Mouse (Mus musculus): ENCODE results near the gene Prss50. TPM values are rescaled to one million over a fixed set of nuclear protein-coding genes. Genes with fewer than 3 reads are reported as not detected.
"Not testable (repeated sequence)": the region's sequence is repeated elsewhere in the genome, so short reads cannot be mapped to it uniquely, and the experiment has no call there.

Gene Prss50
- 0.76 and 1.1 TPM in 2 replicates for polyA plus RNA-seq (2016; fragmentation: Nextera tagmentation; extraction: Ambion mirVana)

DNA sequence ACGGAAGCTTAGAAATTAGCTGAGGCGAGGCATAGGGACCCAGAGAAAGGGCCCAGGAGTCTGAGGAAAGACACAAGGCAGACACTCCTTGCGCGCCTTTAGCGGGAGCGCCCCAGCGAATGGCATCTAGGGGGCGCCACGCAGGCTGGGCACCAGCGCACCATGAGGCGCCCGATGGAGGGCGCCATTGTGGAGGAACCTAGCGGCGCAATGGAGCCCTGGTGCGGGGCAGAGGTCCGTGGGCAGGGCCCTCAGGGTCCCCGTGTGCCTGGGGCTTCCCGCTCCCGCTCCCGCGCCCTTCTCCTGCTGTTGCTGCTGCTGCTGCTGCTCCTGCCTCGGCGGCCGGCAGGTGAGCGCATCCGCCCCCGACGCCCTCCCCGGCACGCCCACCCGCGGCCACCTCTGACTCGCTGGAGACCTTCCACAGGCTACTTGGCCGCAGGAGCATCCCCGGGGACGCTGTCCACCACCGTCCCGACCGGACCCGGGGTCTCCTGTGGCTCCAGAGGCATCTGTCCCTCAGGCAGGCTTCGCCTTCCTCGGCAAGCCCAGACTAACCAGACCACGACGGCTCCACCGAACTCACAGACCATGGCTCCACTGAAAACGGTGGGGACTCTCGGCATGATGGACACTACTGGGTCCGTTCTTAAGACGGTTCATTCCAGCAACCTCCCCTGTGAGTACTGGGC is at the start of gene Prss50:
Gene Prss50, plus strand, starts transcription at position 187 of the 692 bp plus-strand sequence.
- peak; percentile 31 for DNase-seq (ENCODE audit: extremely low spot score, low spot score)
- Histone ChIP-seq H3K36me3 (replicated peaks) (no peaks in the 10 kb centered on the region), H3K27ac (peak within 1 kb of the TSS; percentile 44), H3K27me3 (ENCODE audit: poor library complexity, severe bottlenecking) (peaks cover 43% of the 10 kb centered on the region), H3K4me3 (peak within 1 kb of the TSS; percentile 54), H3K9me3 (no peaks in the 10 kb centered on the region), H3K4me1 (peaks cover 13% of the 10 kb centered on the region)
- WGBS = 8% methylated on average over 46 of the region's 50 CpGs

DNA sequence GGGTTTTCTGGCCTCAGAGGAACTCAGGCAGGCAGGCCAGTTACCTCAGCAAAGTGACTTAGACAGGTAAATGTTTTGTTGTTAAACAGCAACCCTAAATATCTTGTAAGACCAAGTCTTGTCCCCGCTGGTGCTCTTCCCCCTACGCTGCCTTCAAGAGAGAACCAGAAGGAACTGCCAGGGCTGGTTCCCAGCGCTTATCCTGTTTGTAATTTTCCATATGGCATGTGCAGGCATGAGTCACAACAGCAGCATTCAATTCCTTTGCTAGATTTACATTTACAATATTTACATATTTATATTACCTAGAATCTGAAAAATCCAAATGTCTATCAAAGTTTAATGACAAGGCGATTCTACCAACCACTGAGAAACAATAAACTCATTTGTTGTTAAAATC is 47.7 kb upstream of the Prss50 start:
- no peak for DNase-seq (ENCODE audit: extremely low spot score, low spot score)
- WGBS = 88% methylated on average over 4 of the region's 4 CpGs
- no peak overlapping the region for H3K27ac ChIP-seq
- H3K27me3 ChIP-seq (ENCODE audit: poor library complexity, severe bottlenecking) = 0 out of 2 replicates have a peak, but pooled peaks cover 5% of the 10 kb centered on the region
- no peaks in the 10 kb centered on the region for H3K9me3 ChIP-seq
- H3K4me1 ChIP-seq = no peaks in the 10 kb centered on the region
- no peak overlapping the region for H3K4me3 ChIP-seq
- H3K36me3 ChIP-seq (replicated peaks) = no peaks in the 10 kb centered on the region

DNA sequence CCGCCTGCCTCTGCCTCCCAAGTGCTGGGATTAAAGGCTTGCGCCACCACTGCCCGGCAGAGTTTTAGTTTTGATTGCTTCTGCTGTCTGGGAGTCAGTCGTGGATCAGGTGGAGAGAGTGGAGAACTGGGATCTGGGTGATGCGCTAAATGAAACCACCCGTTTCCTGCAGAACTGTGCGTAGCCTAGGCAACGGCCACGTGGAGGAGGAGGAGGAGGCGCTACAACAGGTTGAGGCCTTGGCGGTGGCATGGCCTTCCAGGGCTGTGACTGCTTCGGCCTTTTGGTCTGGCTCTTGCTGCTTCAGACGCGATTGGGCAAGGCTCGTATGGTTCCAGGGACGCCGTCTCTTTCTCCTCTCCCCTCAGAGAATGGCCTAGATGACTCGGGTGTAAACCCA is 44.0 kb upstream of the Prss50 start, which contains the start of gene Prss44:
Gene Prss44, plus strand, starts transcription at position 206 of the 400 bp plus-strand sequence.
- H3K4me1 ChIP-seq = no peaks in the 10 kb centered on the region
- no peaks in the 10 kb centered on the region for H3K9me3 ChIP-seq
- H3K4me3 ChIP-seq = no peak within 1 kb of the TSS
- no peak within 1 kb of the TSS for H3K27ac ChIP-seq
- H3K27me3 ChIP-seq (ENCODE audit: poor library complexity, severe bottlenecking) = 0 out of 2 replicates have a peak, but pooled peaks cover 5% of the 10 kb centered on the region
- no peak for DNase-seq (ENCODE audit: extremely low spot score, low spot score)
- no peaks in the 10 kb centered on the region for H3K36me3 ChIP-seq (replicated peaks)
- WGBS = 65% methylated on average over 18 of the region's 18 CpGs

DNA sequence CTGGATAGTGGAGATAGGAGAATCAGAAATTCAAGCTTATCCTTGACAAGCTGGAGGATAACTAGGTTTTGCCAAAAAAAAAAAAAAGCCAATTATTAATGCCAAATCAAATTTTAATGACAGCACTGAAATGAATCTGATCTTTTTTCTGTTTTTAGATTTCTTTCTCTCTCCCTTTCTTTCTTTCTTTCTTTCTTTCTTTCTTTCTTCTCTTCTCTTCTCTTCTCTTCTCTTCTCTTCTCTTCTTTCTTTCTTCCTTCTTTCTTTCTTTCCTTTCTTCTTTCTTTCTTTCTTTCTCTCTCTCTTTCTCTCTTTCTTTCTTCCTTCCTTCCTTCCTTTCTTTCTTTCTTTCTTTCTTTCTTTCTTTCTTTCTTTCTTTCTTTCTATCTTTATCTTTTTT is 37.2 kb upstream of the Prss50 start:
- H3K27ac ChIP-seq; H3K9me3 ChIP-seq; H3K4me1 ChIP-seq; H3K4me3 ChIP-seq; H3K27me3 ChIP-seq (ENCODE audit: poor library complexity, severe bottlenecking); H3K36me3 ChIP-seq (replicated peaks); DNase-seq (ENCODE audit: extremely low spot score, low spot score): not testable (repeated sequence)

DNA sequence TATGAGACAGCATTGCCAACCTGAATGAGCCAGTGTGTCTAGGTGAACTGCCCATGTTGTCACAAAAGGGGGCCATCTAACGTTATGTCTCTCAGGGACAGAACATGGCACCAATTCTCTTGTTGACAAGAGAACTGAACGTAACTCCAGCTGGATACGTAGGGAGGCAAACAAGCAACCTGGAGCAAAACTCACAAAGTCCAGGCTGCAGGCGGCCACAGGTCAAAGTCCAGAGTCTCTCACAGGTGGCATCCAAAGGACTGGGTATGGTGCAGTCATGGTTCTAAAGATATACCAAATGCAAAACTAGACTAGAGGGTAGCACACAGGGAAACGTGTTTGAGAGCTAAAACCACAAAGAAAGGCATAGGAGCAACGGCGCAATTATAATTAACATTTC is 36.3 kb upstream of the Prss50 start:
- no peak overlapping the region for H3K27ac ChIP-seq
- no peak for DNase-seq (ENCODE audit: extremely low spot score, low spot score)
- no peaks in the 10 kb centered on the region for H3K27me3 ChIP-seq (ENCODE audit: poor library complexity, severe bottlenecking)
- H3K9me3 ChIP-seq = no peaks in the 10 kb centered on the region
- no peak overlapping the region for H3K4me3 ChIP-seq
- H3K4me1 ChIP-seq = no peaks in the 10 kb centered on the region
- H3K36me3 ChIP-seq (replicated peaks) = no peaks in the 10 kb centered on the region
- whole genome bisulfite sequencing = 87% methylated on average over 7 of the region's 7 CpGs

DNA sequence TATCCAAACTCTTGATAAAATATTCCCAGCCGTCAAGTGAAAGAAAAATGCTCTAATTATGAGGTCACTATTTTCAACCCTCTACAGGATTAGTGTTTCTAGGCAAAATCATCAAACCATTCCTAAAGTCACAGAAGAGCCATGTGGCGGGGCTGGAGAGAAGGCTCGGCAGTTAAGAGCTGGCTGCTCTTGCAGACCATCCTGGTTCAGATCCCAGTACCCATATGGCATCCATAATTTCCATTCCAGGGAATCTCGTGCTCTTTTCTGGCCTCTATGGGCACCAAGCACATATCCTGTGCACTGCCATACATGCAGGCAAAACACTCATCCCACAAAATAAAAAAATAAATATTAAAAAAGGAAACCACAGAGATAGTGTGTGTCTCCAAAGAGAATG is 32.3 kb upstream of the Prss50 start:
- no peak for DNase-seq (ENCODE audit: extremely low spot score, low spot score)
- 84% methylated on average over 4 of the region's 4 CpGs for WGBS
- Histone ChIP-seq H3K9me3 (no peaks in the 10 kb centered on the region), H3K36me3 (replicated peaks) (no peaks in the 10 kb centered on the region), H3K4me1 (no peaks in the 10 kb centered on the region), H3K4me3 (no peak overlapping the region), H3K27ac (no peak overlapping the region), H3K27me3 (ENCODE audit: poor library complexity, severe bottlenecking) (no peaks in the 10 kb centered on the region)

DNA sequence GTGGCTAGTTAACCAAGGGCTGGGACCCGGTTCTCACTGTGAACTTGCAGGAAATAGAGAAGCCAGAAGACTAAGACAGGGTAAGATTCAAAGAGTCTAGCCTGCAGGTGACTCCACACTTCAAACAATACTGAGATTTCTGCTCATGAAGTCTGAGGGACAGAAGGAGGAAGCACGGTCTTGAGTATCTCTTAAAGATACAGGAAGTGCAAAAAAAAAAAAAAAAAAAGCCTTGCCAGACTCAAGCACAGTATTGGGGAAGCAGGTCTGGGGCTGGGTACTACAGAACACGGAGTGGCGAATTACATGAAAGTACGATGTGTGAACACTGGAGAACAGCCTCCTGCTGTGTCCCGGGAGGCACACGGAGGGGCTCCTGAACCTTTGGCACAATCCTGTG is 31.9 kb upstream of the Prss50 start:
- WGBS = 80% methylated on average over 7 of the region's 7 CpGs
- Histone ChIP-seq H3K9me3 (no peaks in the 10 kb centered on the region), H3K27me3 (ENCODE audit: poor library complexity, severe bottlenecking) (no peaks in the 10 kb centered on the region), H3K36me3 (replicated peaks) (no peaks in the 10 kb centered on the region), H3K4me1 (no peaks in the 10 kb centered on the region), H3K27ac (no peak overlapping the region), H3K4me3 (no peak overlapping the region)
- DNase-seq (ENCODE audit: extremely low spot score, low spot score) = no peak

DNA sequence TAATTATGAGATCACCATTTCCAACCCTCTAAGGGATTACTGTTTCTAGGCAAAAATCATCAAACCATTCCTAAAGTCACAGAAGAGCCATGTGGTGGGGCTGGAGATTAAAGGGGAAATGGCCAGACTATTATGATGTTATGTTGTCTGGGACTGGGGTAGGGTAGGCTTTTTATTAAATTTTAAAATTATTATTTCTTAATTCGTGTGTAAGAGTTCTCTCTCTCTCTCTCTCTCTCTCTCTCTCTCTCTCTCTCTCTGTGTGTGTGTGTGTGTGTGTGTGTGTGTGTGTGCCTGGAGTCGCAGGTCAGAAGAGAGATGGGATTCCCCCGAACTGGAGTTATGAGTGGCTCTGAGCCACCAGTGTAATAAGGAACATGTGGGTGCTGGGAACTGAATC is 31.4 kb upstream of the Prss50 start, which contains the start of gene Prss43:
Gene Prss43, plus strand, starts transcription at position 301 of the 400 bp plus-strand sequence.
- H3K36me3 ChIP-seq (replicated peaks) = no peaks in the 10 kb centered on the region
- no peaks in the 10 kb centered on the region for H3K9me3 ChIP-seq
- 81% methylated on average over 3 of the region's 3 CpGs for WGBS

DNA sequence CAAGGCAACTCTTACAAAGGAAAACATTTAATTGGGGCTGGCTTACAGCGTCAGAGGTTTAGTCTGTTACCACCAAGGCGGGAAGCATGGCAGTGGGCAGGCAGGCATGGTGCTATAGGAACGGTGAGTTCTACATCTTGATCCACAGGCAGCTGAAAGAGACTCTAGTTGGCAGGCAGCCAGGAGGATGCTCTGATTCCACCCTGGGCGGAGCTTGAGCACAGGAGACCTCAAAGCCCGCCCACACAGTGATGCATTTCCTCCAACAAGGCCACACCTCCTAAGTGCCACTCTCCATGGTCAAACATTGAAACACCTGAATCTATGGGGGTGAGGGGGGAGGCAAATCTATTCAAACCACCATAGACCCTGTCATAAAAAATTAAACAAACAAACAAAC is 24.7 kb upstream of the Prss50 start:
- WGBS = 89% methylated on average over 5 of the region's 5 CpGs
- no peak for DNase-seq (ENCODE audit: extremely low spot score, low spot score)
- no peak overlapping the region for H3K4me3 ChIP-seq

More for the DNA sequence above, 31.4 kb upstream of the Prss50 start, which contains the start of gene Prss43:
- H3K4me3 ChIP-seq = no peak within 1 kb of the TSS
- H3K4me1 ChIP-seq = no peaks in the 10 kb centered on the region
- H3K27ac ChIP-seq = no peak within 1 kb of the TSS
- no peak for DNase-seq (ENCODE audit: extremely low spot score, low spot score)
- no peaks in the 10 kb centered on the region for H3K27me3 ChIP-seq (ENCODE audit: poor library complexity, severe bottlenecking)

DNA sequence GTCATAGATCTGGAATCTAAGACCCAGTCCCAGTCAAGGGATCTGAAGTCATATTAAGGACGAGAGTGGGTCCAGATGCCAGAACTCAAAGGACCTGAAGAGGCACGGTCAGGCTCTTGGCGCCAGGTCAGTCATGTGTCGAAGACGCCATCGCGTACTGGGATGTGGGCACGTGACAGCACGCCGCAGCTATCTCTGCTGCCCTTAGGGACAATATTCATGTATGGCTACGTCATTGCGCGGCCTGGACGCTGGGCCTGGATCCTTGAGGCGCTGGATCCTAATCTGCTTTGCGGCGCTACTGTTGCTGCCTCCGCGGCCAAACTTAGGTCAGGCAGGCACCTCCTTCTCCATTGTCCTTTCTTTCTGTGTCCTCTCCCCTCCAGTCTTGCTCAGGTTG is 23.4 kb upstream of the Prss50 start, which contains the start of gene Prss45:
Gene Prss45, plus strand, starts transcription at position 178 of the 400 bp plus-strand sequence.
- Histone ChIP-seq H3K36me3 (replicated peaks) (no peaks in the 10 kb centered on the region), H3K9me3 (no peaks in the 10 kb centered on the region), H3K4me1 (peaks cover 11% of the 10 kb centered on the region), H3K4me3 (no peak within 1 kb of the TSS), H3K27ac (no peak within 1 kb of the TSS), H3K27me3 (ENCODE audit: poor library complexity, severe bottlenecking) (no peaks in the 10 kb centered on the region)
- 82% methylated on average over 19 of the region's 19 CpGs for WGBS
- no peak for DNase-seq (ENCODE audit: extremely low spot score, low spot score)

More for the DNA sequence above, 24.7 kb upstream of the Prss50 start:
- no peaks in the 10 kb centered on the region for H3K9me3 ChIP-seq
- H3K4me1 ChIP-seq = peaks cover 11% of the 10 kb centered on the region
- no peaks in the 10 kb centered on the region for H3K36me3 ChIP-seq (replicated peaks)
- no peak overlapping the region for H3K27ac ChIP-seq
- no peaks in the 10 kb centered on the region for H3K27me3 ChIP-seq (ENCODE audit: poor library complexity, severe bottlenecking)

DNA sequence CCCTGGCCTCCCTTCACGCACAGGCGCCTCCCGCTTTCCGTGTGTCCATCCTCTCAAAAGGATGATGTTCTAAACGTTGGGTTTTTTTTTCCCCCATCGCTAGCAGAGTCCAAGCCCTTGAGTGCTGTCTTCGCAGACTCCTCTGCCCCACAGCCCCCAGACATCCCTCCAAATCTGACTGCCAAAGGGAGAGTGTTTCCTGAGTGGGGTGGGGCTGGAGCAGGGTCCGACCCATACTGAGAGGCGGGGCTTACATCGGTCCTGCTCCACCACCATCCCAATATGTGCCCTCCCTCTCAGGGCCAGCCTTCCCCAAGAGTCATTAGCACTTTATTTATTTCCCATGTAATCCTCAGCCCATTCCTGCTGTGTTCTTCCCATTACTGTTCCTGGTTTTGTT is 22.8 kb upstream of the Prss50 start:
- Histone ChIP-seq H3K4me3 (no peak overlapping the region), H3K27me3 (ENCODE audit: poor library complexity, severe bottlenecking) (no peaks in the 10 kb centered on the region), H3K4me1 (peaks cover 11% of the 10 kb centered on the region), H3K9me3 (no peaks in the 10 kb centered on the region), H3K27ac (no peak overlapping the region), H3K36me3 (replicated peaks) (no peaks in the 10 kb centered on the region)
- WGBS = 36% methylated on average over 10 of the region's 10 CpGs
- no peak for DNase-seq (ENCODE audit: extremely low spot score, low spot score)

DNA sequence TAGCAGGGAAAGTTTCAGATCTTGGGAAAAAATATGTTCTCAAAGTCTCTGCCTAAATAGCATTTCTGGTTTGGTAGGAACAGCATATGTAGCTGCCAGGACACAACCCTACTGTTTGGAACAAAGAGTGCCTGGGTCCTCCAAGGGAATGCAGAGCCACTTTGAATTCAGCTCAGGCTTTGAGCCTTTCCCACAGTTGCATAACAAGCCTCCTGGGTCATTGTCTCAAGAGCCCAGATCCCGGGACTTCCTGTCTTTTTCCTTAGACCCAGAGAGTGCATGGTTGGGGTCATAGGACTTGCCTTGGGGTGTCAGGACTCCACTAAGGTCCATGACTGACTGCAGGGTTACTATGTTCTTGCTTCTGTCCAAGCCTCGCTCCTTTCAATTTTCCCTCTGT is 21.7 kb upstream of the Prss50 start:
- DNase-seq (ENCODE audit: extremely low spot score, low spot score) = no peak
- Histone ChIP-seq H3K9me3 (no peaks in the 10 kb centered on the region), H3K4me3 (no peak overlapping the region), H3K27ac (no peak overlapping the region), H3K27me3 (ENCODE audit: poor library complexity, severe bottlenecking) (no peaks in the 10 kb centered on the region), H3K4me1 (peaks cover 11% of the 10 kb centered on the region), H3K36me3 (replicated peaks) (no peaks in the 10 kb centered on the region)
- WGBS = 60% methylated on average over 2 of the region's 2 CpGs

DNA sequence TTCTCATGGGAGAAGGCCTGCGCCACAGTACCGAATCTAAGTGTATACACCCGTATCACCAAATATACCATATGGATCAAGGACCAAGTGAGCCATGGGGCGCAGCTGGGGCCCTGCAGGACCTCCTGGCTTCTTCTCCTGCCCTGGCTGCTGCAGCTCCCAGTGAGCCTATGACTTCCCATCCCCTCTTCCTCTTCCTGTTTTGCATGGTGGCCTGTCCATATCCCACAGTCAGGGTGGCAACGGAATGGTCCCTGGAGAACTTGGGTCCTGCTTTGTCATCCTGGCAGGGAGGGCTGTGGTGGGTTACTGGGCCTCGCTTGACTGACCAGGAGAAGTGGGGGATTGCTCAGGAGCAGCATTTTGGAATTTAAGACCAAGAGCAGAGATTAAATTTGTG is 16.9 kb upstream of the Prss50 start:
- no peaks in the 10 kb centered on the region for H3K27me3 ChIP-seq (ENCODE audit: poor library complexity, severe bottlenecking)
- no peaks in the 10 kb centered on the region for H3K36me3 ChIP-seq (replicated peaks)
- DNase-seq (ENCODE audit: extremely low spot score, low spot score) = no peak
- WGBS = 86% methylated on average over 6 of the region's 6 CpGs
- peaks cover 5% of the 10 kb centered on the region; the same call in 1 of the 2 replicates for H3K4me1 ChIP-seq
- H3K4me3 ChIP-seq = no peak overlapping the region
- H3K27ac ChIP-seq = no peak overlapping the region
- no peaks in the 10 kb centered on the region for H3K9me3 ChIP-seq
